Mouse (Mus musculus) liver, embryonic 14.5 days (tissue): Measurements from ENCODE around the gene Hbp1. TPM values are rescaled to one million over a fixed set of nuclear protein-coding genes. Genes with fewer than 3 reads are reported as not detected.
A peak's percentile ranks its signal among the peaks of the same experiment; 100 is the strongest.

Experiments
- ATAC-seq: fragments of 200-750 bp; cut with Nextera tagmentation; 2 replicates; pipeline ENCODE4 v1.8.0; 2017; ENCODE audit warnings: moderate number of reproducible peaks, mild to moderate bottlenecking, moderate library complexity; ENCODE audit not compliant: insufficient read depth
- DNase-seq, 3 experiments: peaks; one replicate each; pipeline ENCODE4 v3.0.0-alpha.2; 2012 to 2013; ENCODE audit warnings: low read depth in 3 of 3, low spot score in 3 of 3
- H3K27ac ChIP-seq: fragments of 300-500 bp; sonication (generic); 2 replicates; pipeline ENCODE4 v1.5.1; 2014; ENCODE audit warnings: moderate library complexity, mild to moderate bottlenecking, control low read depth, inconsistent platforms
- H3K27me3 ChIP-seq: fragments of 300-500 bp; sonication (generic); 2 replicates; pipeline ENCODE4 v1.6.1; 2014; ENCODE audit warnings: mild to moderate bottlenecking, low read length, moderate library complexity; ENCODE audit not compliant: control insufficient read depth, insufficient read depth
- H3K36me3 ChIP-seq: fragments of 300-500 bp; sonication (generic); replicated peaks from 2 replicates; pipeline ENCODE4 v1.6.1; 2014; ENCODE audit warnings: low read depth; ENCODE audit not compliant: control insufficient read depth, insufficient read depth
- H3K4me1 ChIP-seq, 2 experiments: fragments of 200-500 bp in 1 of 2; fragments of 300-500 bp in 1 of 2; sonication (generic) in 1 of 2; replicated peaks; 2 replicates each; pipeline ENCODE4 v1.6.1; 2012 to 2014; ENCODE audit warnings: antibody characterized with exemption in 1 of 2, inconsistent platforms in 1 of 2, low read length in 1 of 2; ENCODE audit not compliant: control insufficient read depth in 2 of 2, insufficient read depth in 2 of 2
- H3K4me2 ChIP-seq: fragments of 300-500 bp; sonication (generic); 2 replicates; pipeline ENCODE4 v1.6.1; 2014; ENCODE audit warnings: low read depth, mild to moderate bottlenecking, control low read depth, moderate library complexity
- H3K4me3 ChIP-seq, 2 experiments: fragments of 200-500 bp in 1 of 2; fragments of 300-500 bp in 1 of 2; sonication (generic) in 1 of 2; 2 replicates each; pipeline ENCODE4 v1.5.1; 2012 to 2014; ENCODE audit warnings: low read depth in 2 of 2, low read length in 2 of 2, mild to moderate bottlenecking in 2 of 2, control low read depth in 1 of 2, inconsistent platforms in 1 of 2, moderate library complexity in 1 of 2; ENCODE audit not compliant: insufficient read depth in 1 of 2
- H3K9ac ChIP-seq: fragments of 300-500 bp; sonication (generic); replicated peaks from 2 replicates; pipeline ENCODE4 v1.6.1; 2014; ENCODE audit warnings: mild to moderate bottlenecking, control low read depth, moderate library complexity
- H3K9me3 ChIP-seq: fragments of 300-500 bp; sonication (generic); 2 replicates; pipeline ENCODE4 v1.6.1; 2016; ENCODE audit warnings: low read length, mixed read lengths; ENCODE audit not compliant: control insufficient read depth
- CTCF ChIP-seq: IDR thresholded peaks from 2 replicates; pipeline ENCODE4 v1.5.1; 2016; ENCODE audit warnings: antibody characterized with exemption, low read depth, control low read depth
- EP300 ChIP-seq: IDR thresholded peaks from 2 replicates; pipeline ENCODE4 v1.6.1; 2016; ENCODE audit warnings: antibody characterized with exemption, low read depth
- WGBS: fragments of 180-500 bp; shearing (Covaris S2); extraction: QIAGEN DNeasy Blood & Tissue Kit; methylation state at CpG from one replicate; pipeline ENCODE4 v1.1.7; 2014; ENCODE audit not compliant: insufficient replicate concordance; 5-methylcytosine and 5-hydroxymethylcytosine counted together
- polyA plus RNA-seq, 2 experiments: library from polyadenylated mRNA; depleted of rRNA in 1 of 2; stranded (reverse) in 1 of 2; unstranded in 1 of 2; fragments of >200 nt; fragmentation: Nextera tagmentation in 1 of 2; extraction: Ambion mirVana in 1 of 2; gene quantifications; 2 replicates each; pipeline versions ENCODE4 v1.2.1 to v1.2.3; 2012 to 2014

Gene Hbp1
- polyA plus RNA-seq, 2 experiments = 27.0 to 32.8 TPM

- H3K4me2 ChIP-seq = no peak overlapping the region
- no peak overlapping the region for H3K27ac ChIP-seq
- H3K27me3 ChIP-seq = no peaks in the 10 kb centered on the region
- 61% methylated on average over 4 of the region's 4 CpGs for WGBS
- H3K9ac ChIP-seq = no peak overlapping the region
- TF ChIP-seq CTCF (no peak), EP300 (no peak)
- no peaks in the 10 kb centered on the region for H3K9me3 ChIP-seq
- H3K4me1 ChIP-seq = no peaks in the 10 kb centered on the region
- no peak overlapping the region for H3K4me3 ChIP-seq
- no peak for DNase-seq
- H3K36me3 ChIP-seq = no peaks in the 10 kb centered on the region
- ATAC-seq = no peak
Measured at GRCm38 (mm10) chr12:31913614-31914013, 36.7 kb downstream of the Hbp1 start.

DNA sequence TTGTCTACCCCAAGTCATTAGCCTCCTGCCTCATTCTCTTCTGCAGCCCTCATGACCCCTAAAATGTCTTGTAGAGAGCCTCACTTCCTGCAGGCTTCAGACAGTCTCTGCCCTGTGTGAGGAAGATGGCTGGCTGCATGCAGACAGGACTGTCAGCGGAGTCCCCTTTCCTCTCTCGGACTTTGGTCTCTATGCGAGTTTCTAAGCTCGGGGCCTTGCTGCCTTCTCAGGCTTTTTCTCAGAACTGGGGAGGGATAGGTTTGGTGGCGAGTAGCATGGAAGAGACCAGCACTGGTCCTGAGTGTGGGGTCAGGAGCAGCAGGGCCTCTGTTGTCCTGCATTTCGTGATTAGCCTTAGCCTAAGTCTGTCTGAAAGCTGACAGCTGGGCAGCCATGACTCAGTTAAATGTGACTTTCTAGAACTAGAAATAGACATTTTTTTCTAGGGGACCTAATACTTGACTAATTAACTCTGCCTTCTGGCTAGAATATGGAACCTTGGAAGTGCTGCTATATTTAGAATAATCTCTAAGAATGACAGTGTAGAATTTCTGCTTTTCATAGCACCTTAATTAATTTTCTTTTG, 37.3 kb downstream of the Hbp1 start:
- no peak overlapping the region for H3K9ac ChIP-seq
- no peak overlapping the region for H3K27ac ChIP-seq
- H3K9me3 ChIP-seq = no peaks in the 10 kb centered on the region
- WGBS = 67% methylated on average over 6 of the region's 6 CpGs
- no peaks in the 10 kb centered on the region for H3K27me3 ChIP-seq
- no peaks in the 10 kb centered on the region for H3K4me1 ChIP-seq
- no peak for TF ChIP-seq CTCF
- no peak for TF ChIP-seq EP300
- ATAC-seq = no peak
- H3K4me2 ChIP-seq = no peak overlapping the region
- no peak for DNase-seq
- no peak overlapping the region for H3K4me3 ChIP-seq
- no peaks in the 10 kb centered on the region for H3K36me3 ChIP-seq

DNA sequence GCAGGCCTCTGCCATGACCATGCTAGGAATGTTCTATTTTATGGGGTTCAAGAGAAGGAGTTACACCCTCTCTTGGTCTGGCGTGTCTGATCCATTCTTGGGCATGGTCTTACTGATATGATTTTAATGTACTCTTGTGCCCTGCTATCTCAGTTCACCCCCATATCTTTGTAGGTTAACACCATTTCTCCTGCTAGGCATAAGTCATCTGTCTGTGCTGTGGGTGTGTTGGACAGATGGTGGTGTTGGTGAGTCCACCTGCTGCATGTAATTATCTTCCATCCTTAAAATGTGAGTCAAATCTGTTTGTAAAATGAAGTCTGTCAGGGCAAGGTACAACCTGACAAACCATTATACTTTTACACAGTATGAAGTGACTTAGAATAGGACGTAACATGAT, 42.9 kb downstream of the Hbp1 start:
- ATAC-seq (peak; percentile 48; the same call in 1 of the 2 replicates), DNase-seq (no peak)
- Histone ChIP-seq H3K4me2 (no peak overlapping the region), H3K27ac (no peak overlapping the region), H3K36me3 (no peaks in the 10 kb centered on the region), H3K27me3 (no peaks in the 10 kb centered on the region), H3K4me3 (no peak overlapping the region), H3K9ac (no peak overlapping the region), H3K4me1 (peaks cover 0 to 17% of the 10 kb centered on the region in 2 experiments; a peak in 2 of 4 replicates), H3K9me3 (no peaks in the 10 kb centered on the region)
- TF ChIP-seq EP300 (0 out of 2 replicates have a peak, but pooled peaks have one; percentile 29), CTCF (no peak)
- 60% methylated on average over 2 of the region's 2 CpGs for WGBS

GRCm38 (mm10) chr12:31905696-31906551, 44.4 kb downstream of the Hbp1 start:
- peak; percentile 70 for ATAC-seq
- H3K4me3 ChIP-seq = no peak overlapping the region
- peak in 1 of 3 experiments; percentile 12 for DNase-seq
- WGBS = 41% methylated on average over 6 of the region's 6 CpGs
- TF ChIP-seq CTCF = no peak
- no peak for TF ChIP-seq EP300
- H3K9me3 ChIP-seq = no peaks in the 10 kb centered on the region
- H3K4me2 ChIP-seq = no peak overlapping the region
- H3K27ac ChIP-seq = no peak overlapping the region
- no peaks in the 10 kb centered on the region for H3K27me3 ChIP-seq
- peaks cover 0 to 17% of the 10 kb centered on the region in 2 experiments; a peak in 2 of 4 replicates for H3K4me1 ChIP-seq
- H3K36me3 ChIP-seq = no peaks in the 10 kb centered on the region
- no peak overlapping the region for H3K9ac ChIP-seq

DNA sequence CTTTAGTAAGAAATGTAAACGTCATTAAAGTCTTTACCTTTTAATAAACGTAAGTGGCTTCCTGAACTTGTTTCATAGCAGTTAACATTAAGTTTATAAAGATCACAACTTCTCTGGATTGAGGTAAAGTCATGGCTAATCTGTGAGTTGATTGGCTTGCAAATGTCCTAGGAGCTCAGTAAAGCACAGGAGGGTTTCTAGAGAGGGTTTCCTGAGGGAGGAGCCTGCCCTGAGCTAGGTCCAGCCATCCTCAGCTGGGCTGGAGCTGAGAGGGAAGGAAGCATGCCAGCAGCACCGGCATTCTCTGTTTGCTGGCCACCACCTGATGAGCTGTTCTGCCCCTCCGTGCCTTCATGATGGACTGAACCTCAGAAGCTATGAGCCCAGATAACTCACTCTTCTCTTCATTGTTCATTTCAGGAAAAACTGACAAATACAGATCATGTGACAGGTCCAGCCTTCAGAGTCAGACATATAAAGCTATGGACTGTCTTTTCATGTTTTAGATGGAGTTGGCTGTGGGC, 49.9 kb downstream of the Hbp1 start:
- Histone ChIP-seq H3K36me3 (no peaks in the 10 kb centered on the region), H3K4me3 (no peak overlapping the region), H3K9me3 (no peaks in the 10 kb centered on the region), H3K27me3 (no peaks in the 10 kb centered on the region), H3K27ac (no peak overlapping the region), H3K4me2 (no peak overlapping the region), H3K9ac (no peak overlapping the region), H3K4me1 (no peaks in the 10 kb centered on the region)
- DNase-seq (no peak), ATAC-seq (no peak)
- WGBS = 77% methylated on average over 4 of the region's 4 CpGs
- TF ChIP-seq EP300 (no peak), CTCF (no peak)
